Mouse (Mus musculus) left cerebral cortex, adult 9 months (tissue): ENCODE results near the gene Rnf5.

Experiments
- DNase-seq, 2 experiments: peaks; one replicate each; pipeline ENCODE4 v3.0.0; 2022; ENCODE audit warnings: low spot score in 2 of 2

The Rnf5 gene

DNA sequence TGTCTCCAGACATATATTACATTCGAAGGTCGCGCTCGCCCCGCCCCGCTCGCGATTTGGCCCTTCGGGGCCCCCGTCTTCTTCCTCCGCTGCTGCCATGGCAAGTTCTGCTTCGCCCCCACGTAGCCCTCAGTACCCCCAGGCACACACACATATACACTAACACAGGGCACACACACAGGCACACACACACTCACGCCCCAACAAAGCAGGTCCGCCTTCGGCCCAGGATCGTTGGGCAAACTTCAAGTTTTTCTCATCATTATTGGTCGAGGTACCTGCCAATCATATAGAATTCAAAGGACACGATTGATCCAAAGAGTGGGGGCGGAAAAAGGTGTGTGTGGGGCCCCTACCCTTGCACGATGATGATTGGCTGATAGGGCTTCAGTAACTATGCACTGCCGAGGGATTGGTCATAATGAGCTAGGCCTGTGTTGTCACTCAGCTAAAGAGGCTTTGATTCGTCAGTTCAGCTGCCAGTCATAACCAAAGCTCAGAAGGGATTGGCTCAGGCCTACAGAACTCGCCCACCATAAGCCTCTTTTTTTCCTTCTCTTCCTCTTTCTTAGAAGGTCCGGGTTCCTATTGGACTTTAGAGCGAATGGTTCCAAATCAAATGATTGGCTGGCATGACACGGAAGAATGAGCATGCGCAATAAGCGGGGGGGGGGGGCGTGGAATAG is at the start of gene Rnf5:
Rnf5 (minus strand) TSS at position 316 of the 686 bp plus-strand sequence.
- peak; percentile 100 for DNase-seq

DNA sequence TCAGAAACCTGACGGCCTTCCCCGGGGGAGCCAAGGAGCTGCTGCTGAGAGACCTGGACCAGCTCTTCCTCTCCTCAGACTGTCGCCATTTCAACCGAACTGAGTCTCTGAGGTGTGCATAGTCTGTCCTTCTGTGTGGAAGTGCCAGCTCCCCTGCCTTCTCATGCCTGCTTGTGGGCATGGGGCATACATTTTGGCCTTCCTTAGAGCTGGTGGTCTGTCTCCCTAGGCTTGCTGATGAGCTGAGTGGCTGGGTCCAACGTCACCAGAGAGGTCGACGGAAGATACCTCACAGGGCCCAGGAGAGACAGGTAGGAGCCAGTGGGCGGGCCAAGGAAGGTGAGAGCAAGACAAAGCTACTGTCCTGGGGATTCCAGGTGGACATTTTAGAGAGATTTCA is 49.5 kb upstream of the Rnf5 start:
- no peak for DNase-seq

GRCm38 (mm10) chr17:34652546-34652945 is 49.1 kb upstream of the Rnf5 start:
- DNase-seq: no peak

DNA sequence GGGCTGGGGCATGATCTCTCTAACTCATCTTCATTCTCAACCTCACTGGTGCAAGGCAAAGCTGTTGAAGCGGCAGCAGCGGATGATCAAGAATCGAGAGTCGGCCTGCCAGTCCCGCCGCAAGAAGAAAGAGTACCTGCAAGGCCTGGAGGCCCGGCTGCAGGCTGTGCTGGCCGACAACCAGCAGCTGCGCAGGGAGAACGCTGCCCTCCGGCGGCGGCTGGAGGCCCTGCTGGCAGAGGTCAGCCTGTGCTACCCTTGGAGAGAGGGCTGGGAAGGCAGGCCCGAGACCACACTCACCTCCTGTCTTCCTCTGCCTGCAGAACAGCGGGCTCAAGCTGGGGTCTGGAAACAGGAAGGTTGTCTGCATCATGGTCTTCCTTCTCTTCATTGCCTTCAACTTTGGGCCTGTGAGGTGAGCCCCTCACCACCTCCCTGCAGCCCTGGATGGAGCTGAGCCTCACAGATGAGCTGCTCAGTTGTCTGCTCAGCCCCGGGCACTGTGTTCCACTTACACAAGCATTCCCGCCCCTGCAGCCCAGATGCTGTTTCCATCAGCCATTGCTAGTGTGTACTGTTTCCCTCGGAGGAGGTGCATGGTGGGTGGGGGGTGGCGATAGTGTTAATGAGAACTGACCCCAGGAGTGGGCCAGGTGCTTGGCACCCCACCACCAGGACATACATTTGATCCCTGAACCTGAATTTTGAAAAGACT is 48.2 kb upstream of the Rnf5 start:
- DNase-seq: no peak

DNA sequence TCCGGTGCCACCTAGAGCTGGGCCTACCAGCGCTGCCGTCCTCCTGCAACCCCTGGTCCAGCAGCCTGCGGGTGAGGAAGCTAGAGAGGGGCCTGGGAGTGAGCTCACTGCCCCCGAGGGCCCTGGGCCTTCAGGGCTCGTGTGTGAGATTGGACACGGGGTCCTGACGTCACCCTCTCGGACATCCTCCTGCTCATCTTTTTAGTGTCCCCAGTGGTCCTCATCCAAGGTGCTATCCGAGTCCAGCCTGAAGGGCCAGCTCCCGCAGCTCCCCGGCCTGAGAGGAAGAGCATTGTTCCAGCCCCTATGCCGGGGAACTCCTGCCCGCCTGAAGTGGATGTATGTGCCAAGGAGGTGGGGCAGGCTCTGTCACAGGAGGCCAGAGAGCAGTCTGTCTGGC is 47.3 kb upstream of the Rnf5 start:
- DNase-seq: no peak

DNA sequence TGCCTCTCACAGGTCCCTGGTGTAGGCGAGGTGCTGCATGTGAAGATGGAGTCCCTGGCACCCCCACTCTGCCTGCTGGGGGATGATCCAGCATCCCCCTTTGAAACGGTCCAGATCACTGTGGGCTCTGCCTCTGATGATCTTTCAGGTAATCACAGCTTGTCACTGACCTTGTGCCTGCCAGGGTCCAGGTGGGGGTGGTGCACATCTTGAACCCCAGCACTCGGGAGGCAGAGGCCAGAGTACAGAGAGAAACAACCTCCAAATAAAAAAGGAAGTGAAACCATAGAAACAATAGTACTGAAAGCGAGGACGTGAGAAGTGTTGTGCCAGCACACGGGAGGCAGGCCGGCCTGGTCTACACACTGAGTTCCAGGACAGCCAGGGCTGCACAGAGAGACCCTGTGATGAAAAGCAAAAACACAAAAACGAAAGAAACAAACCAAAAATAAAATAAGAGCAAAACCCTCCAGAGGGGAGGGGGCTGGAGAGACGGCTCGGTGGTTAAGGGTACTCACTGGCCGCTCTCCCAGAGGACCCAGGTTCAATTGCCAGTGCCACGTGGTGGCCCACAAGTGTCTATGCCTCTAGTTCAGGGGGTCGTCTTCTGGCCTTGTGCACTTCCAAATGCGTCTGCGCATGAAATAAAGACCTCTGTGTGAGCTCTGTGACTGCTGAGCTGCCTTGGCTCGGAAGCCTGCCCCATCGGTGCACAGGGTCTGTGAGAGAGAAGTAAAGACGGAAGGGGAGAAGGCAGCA is 45.8 kb upstream of the Rnf5 start:
- DNase-seq: no peak

DNA sequence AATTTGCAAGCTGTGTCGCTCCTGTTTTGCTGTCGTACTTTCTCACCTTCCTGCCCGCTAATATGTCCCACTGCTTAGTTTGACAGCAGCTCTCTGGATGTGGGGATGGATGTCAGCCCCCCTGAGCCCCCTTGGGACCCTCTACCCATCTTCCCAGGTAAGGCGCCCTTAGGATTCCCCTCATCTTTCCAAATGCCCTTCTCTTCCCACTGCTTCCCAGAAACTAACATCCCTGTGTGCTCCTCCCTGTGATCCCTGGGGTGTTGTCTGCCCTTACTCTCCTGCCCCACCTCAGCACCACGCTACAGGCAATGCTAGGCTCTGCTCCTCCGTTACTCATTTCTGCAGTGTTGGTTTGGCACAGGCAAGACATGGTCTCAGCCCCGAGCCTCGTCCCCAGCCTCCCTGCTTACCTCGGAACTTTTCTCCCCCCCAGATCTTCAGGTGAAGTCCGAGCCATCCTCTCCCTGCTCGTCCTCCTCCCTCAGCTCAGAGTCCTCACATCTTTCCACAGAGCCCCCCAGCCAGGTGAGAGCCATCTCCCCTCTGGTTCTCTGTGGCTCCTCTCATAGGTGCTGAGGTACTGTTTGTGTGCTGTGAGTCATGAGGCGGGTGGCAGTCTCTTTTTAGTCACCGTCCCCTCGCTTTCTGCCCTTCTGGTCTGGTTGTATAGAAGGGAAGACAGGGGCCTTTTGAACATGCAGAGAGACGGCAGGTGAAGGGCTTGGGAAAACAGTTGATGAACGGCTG is 44.8 kb upstream of the Rnf5 start:
- DNase-seq: no peak

- peak; percentile 97 to 98 for DNase-seq
Observed at GRCm38 (mm10) chr17:34646906-34647787, 43.7 kb upstream of the Rnf5 start, which contains the start of gene Atf6b. Atf6b (plus strand) TSS chr17:34647146.

- no peak for DNase-seq
Observed at GRCm38 (mm10) chr17:34645831-34646511, 42.5 kb upstream of the Rnf5 start.

DNA sequence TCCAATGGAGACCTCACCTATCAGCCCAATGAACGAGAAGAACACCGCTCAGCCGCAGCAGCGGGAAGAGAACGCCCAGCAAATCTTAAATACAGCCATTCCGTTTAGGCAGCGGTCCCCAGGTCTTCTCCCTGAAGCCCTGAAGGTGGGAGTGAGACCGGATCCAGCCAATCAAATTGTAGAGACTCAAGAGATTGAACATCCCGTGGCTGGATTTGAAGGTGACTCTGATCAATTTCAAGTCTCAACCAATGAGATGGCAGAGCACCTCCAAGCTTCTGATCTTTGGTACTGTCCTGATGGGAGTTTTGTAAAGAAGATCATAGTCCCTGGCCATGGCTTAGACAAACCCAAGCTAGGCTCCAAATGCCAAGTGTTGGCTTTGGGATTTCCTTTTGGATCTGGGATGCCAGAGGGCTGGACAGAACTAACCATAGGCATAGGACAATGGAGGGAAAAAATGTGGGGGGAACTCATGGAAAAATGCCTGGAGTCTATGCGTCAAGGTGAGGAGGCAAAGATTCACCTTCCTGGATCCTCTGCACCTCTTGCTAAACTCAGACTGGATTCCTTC is 41.9 kb upstream of the Rnf5 start:
- DNase-seq: no peak

DNA sequence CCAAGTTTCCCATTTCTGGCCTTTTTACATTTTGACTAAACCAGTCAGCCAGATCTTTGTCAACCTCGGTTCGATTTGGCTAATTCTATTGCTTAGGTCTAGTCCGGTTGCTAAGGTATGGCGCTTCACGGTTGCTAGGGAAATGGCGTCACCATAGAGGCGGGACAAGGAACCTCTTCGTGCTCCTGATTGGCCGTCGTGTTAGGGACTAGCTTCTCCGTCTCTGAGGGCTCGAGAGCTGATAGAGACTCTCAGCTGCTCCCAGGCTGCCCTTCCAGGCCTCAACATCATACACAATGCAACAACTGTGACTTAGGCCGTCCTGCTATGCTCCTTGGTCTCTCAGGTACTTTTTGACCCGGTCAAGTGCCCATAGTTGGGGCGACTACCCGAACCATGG is 41.1 kb upstream of the Rnf5 start, which contains the start of gene Fkbpl:
Fkbpl (plus strand) TSS at position 157 of the 400 bp plus-strand sequence.
- peak; percentile 95 to 99 for DNase-seq

DNA sequence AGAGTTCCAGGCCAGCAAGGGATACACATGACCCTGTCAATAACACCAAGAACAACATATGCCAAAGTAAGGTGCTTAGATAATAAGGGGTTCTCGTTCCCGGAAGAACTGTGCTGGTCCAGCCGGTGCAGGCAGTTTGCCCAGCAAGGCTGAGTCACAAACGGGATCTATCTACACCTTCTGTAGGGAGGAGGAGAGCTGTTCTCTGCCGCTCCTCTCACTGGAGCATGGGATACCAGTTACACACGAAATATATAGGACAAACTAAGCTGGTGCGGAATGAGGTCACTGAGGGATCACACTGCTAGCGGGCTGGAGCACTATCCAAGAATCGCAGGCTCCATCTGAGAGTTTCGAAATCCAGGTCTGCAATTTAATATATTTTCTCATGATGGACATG is 40.5 kb upstream of the Rnf5 start:
- no peak for DNase-seq

DNA sequence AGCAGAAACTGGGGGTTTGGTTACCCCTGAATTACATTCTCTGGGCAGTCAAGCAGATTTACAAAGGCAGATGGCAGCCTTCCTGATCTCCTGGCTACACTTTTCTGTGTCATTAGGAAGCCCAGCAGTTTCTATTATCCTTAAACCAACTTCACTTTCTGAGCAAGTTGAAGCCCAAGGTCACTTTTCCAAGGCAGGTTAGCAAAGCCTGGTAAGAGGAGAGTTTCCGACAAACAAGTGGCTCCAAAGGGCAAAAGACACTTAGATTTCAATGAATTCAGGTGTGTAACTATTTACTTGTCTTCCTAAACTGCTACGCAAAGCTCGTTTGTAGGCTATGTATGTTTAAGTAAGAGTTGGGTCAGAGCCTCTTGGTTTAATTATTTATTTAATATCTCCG is 39.9 kb upstream of the Rnf5 start:
- DNase-seq: no peak

DNA sequence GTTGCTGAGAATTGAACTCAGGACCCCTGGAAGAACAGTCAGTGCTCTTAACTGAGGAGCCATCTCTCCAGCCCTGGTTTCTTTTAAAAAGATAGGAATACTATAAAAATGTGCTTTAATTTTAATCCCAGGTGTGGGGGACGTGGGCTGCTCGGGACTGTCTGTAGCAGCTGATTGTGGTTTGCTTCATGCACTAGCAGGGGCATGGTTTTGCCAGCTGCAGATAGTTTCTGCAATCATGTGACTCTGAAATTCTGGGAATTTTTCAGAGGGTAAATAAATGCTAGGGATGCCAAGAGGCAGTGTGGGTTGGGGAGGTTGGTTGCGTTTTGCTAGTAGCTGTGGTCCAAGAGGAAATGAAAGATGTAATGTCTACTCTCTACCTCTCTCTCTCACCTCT is 38.5 kb upstream of the Rnf5 start:
- DNase-seq: no peak

DNA sequence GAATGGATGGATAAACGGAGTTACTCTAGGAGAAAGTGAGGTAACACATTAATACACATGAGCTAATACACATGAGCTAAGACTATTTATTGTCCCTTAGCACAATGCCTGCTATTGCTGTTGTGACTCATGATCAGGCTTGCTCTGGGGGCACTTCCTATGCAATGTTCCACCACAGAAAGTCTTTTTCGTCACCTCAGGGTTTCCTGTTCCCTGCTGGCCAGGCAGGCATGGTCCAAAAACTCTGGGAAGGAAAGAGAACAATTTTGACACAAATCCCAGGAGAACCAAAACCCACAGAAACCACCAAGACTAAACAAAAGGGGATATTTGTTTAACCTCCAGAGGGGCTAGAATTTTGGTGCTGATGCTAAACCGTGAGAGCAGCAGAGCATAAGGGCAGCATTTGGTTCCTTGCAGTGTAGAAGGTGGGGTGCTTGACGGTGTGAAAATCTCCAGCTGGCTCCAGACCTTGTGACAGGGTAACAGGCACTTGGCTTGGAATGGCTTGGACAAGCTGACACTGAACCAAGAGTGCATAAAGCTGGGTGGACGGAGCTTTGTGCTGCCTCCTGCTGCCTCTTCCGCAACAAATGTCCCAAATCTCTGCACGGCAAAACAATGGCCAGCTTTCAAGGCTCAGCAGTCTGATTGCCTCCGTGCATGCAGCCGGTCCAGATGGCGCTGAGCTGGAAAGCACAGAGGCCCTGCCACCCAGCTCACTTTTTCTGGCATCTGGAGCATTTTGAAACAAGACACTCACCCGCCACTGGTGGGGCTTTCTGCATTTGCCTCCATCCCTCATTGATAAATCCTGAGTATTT is 37.5 kb upstream of the Rnf5 start:
- DNase-seq: no peak

- no peak for DNase-seq
Observed at GRCm38 (mm10) chr17:34639461-34640255, 36.2 kb upstream of the Rnf5 start.

GRCm38 (mm10) chr17:34637459-34637858 is 34.0 kb upstream of the Rnf5 start:
- no peak for DNase-seq

DNA sequence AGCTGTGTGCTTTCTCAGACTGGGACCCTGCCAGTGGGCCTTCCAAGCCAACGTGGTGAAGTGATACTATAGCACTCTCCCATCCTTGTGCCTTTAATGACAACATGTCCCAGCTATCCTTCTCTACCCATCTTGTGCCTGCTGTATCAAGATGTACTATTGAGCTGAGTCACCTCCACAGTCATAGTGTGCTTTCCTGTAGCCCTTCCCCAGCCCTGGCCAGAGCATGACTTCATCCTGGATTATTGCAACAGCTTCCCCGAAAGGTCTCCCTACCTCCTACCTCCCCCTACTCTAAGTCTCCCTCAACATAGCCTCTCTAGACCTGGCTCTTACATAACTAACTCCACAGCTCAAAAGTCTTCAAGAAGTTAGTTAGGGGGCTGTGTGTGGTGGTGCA is 32.2 kb upstream of the Rnf5 start:
- no peak for DNase-seq
